Mouse (Mus musculus): Measurements from ENCODE around the gene Prom2. TPM values are rescaled to one million over a fixed set of nuclear protein-coding genes. Genes with fewer than 3 reads are reported as not detected.

Gene Prom2
- polyA plus RNA-seq, 1 experiment from 2014 or later: 0.21 TPM

GRCm38 (mm10) chr2:127519308-127519707 lies 22.0 kb downstream of the Prom2 start:
- Histone ChIP-seq H3K4me1 (ENCODE audit: control insufficient read depth, insufficient read depth, low read length) (peaks cover 3% of the 10 kb centered on the region; the same call in 1 of the 2 replicates), H3K4me2 (ENCODE audit: low read depth, low read length) (no peak overlapping the region), H3K27ac (ENCODE audit: low read length) (no peak overlapping the region), H3K36me3 (ENCODE audit: control insufficient read depth, insufficient read depth) (no peaks in the 10 kb centered on the region), H3K9me3 (replicated peaks; ENCODE audit: control insufficient read depth, low read length) (no peaks in the 10 kb centered on the region), H3K4me3 (ENCODE audit: low read length) (no peak overlapping the region), H3K9ac (ENCODE audit: low read length) (no peak overlapping the region), H3K27me3 (ENCODE audit: control insufficient read depth, insufficient read depth, low read length) (peaks cover 3% of the 10 kb centered on the region; the same call in 1 of the 2 replicates)
- WGBS: 71% methylated on average over 5 of the region's 5 CpGs
- ATAC-seq (replicated peaks; ENCODE audit: extremely low read depth, insufficient read depth, low FRiP score): no peak

- no peak overlapping the region for H3K4me3 ChIP-seq (ENCODE audit: low read length)
- H3K36me3 ChIP-seq (ENCODE audit: control insufficient read depth, insufficient read depth): no peaks in the 10 kb centered on the region
- no peak for ATAC-seq (replicated peaks; ENCODE audit: extremely low read depth, insufficient read depth, low FRiP score)
- no peak overlapping the region for H3K9ac ChIP-seq (ENCODE audit: low read length)
- 57% methylated on average over 3 of the region's 3 CpGs for WGBS
- peaks cover 3% of the 10 kb centered on the region; the same call in 1 of the 2 replicates for H3K4me1 ChIP-seq (ENCODE audit: control insufficient read depth, insufficient read depth, low read length)
- H3K27me3 ChIP-seq (ENCODE audit: control insufficient read depth, insufficient read depth, low read length): peaks cover 3% of the 10 kb centered on the region; the same call in 1 of the 2 replicates
- H3K9me3 ChIP-seq (replicated peaks; ENCODE audit: control insufficient read depth, low read length): no peaks in the 10 kb centered on the region
- no peak overlapping the region for H3K27ac ChIP-seq (ENCODE audit: low read length)
- H3K4me2 ChIP-seq (ENCODE audit: low read depth, low read length): no peak overlapping the region
These were observed 22.4 kb downstream of the Prom2 start for GRCm38 (mm10) chr2:127518831-127519230.

DNA sequence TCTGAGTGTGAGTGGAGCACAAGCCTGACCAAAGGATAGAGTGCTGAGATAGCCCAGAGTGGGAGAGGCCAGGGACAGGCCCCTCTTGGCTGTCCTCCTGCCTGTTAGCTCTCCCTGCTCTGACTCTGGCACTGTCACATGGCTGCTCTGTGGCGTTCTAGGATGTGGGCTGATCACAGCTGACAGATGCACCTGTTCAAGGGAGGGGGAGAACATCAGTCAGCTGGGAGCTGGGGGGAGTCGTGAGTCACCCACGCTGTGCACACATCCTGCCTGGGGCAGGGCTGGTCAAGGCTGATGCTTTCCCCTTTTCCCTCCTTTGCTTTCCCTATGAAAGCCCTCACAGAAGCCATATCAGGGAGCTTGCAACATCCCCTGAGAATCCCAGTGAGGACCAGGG lies 23.0 kb downstream of the Prom2 start:
- H3K4me2 ChIP-seq (ENCODE audit: low read depth, low read length): no peak overlapping the region
- H3K9ac ChIP-seq (ENCODE audit: low read length): no peak overlapping the region
- WGBS: 37% methylated on average over 3 of the region's 3 CpGs
- H3K9me3 ChIP-seq (replicated peaks; ENCODE audit: control insufficient read depth, low read length): no peaks in the 10 kb centered on the region
- peaks cover 3% of the 10 kb centered on the region; the same call in 1 of the 2 replicates for H3K4me1 ChIP-seq (ENCODE audit: control insufficient read depth, insufficient read depth, low read length)
- ATAC-seq (replicated peaks; ENCODE audit: extremely low read depth, insufficient read depth, low FRiP score): peak; percentile 47
- H3K36me3 ChIP-seq (ENCODE audit: control insufficient read depth, insufficient read depth): no peaks in the 10 kb centered on the region
- H3K4me3 ChIP-seq (ENCODE audit: low read length): no peak overlapping the region
- H3K27ac ChIP-seq (ENCODE audit: low read length): no peak overlapping the region
- peaks cover 3% of the 10 kb centered on the region; the same call in 1 of the 2 replicates for H3K27me3 ChIP-seq (ENCODE audit: control insufficient read depth, insufficient read depth, low read length)

DNA sequence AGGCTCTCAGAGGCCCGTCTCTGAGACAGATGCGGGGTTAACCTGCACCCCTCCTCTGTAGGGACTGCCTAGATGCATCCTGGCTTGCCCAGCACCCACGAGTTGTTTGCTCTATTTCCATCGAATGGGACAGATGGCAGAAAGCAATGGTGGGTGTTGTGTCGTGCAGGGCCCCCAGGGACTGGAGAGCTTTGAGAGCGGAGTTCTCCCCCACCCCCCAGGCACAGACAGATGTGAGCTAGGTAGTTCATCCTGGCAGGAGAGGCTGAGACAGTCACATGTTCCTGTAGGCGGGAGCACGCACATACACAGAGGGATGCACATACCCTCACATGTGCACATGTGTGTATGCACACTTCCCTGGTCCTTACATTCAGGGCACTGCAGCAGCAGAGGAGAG lies 24.2 kb downstream of the Prom2 start:
- Histone ChIP-seq H3K27me3 (ENCODE audit: control insufficient read depth, insufficient read depth, low read length) (peaks cover 3% of the 10 kb centered on the region; the same call in 1 of the 2 replicates), H3K36me3 (ENCODE audit: control insufficient read depth, insufficient read depth) (no peaks in the 10 kb centered on the region), H3K4me3 (ENCODE audit: low read length) (no peak overlapping the region), H3K9me3 (replicated peaks; ENCODE audit: control insufficient read depth, low read length) (no peaks in the 10 kb centered on the region), H3K9ac (ENCODE audit: low read length) (no peak overlapping the region), H3K4me1 (ENCODE audit: control insufficient read depth, insufficient read depth, low read length) (peaks cover 3% of the 10 kb centered on the region; the same call in 1 of the 2 replicates), H3K4me2 (ENCODE audit: low read depth, low read length) (no peak overlapping the region), H3K27ac (ENCODE audit: low read length) (no peak overlapping the region)
- WGBS: 77% methylated on average over 8 of the region's 8 CpGs
- no peak for ATAC-seq (replicated peaks; ENCODE audit: extremely low read depth, insufficient read depth, low FRiP score)

GRCm38 (mm10) chr2:127514380-127515124 lies 26.7 kb downstream of the Prom2 start:
- WGBS: 73% methylated on average over 9 of the region's 9 CpGs
- Histone ChIP-seq H3K27ac (ENCODE audit: low read length) (no peak overlapping the region), H3K9ac (ENCODE audit: low read length) (no peak overlapping the region), H3K27me3 (ENCODE audit: control insufficient read depth, insufficient read depth, low read length) (no peaks in the 10 kb centered on the region), H3K36me3 (ENCODE audit: control insufficient read depth, insufficient read depth) (no peaks in the 10 kb centered on the region), H3K4me1 (ENCODE audit: control insufficient read depth, insufficient read depth, low read length) (no peaks in the 10 kb centered on the region), H3K9me3 (replicated peaks; ENCODE audit: control insufficient read depth, low read length) (no peaks in the 10 kb centered on the region), H3K4me3 (ENCODE audit: low read length) (no peak overlapping the region), H3K4me2 (ENCODE audit: low read depth, low read length) (no peak overlapping the region)
- no peak for ATAC-seq (replicated peaks; ENCODE audit: extremely low read depth, insufficient read depth, low FRiP score)

DNA sequence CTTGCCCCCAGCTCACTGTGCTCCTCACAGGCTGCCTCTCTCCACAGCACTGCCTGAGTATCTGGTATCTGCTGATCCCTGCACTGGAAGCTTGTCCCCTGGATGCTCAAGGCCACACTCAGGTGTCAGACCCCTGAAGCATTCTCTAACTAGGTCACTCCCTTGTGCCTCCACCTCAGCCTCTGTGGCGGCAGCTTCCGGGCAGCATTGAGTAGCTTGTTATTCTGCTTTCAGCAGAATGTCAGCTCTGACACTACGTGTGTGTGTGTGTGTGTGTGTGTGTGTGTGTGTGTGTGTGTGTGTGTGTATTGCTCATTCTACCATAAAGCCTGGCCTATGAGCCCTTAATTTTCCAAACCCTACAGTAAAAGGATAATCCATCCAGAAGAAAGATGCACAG lies 28.0 kb downstream of the Prom2 start:
- ATAC-seq (replicated peaks; ENCODE audit: extremely low read depth, insufficient read depth, low FRiP score): no peak
- Histone ChIP-seq H3K9me3 (replicated peaks; ENCODE audit: control insufficient read depth, low read length) (no peaks in the 10 kb centered on the region), H3K27ac (ENCODE audit: low read length) (no peak overlapping the region), H3K4me1 (ENCODE audit: control insufficient read depth, insufficient read depth, low read length) (no peaks in the 10 kb centered on the region), H3K27me3 (ENCODE audit: control insufficient read depth, insufficient read depth, low read length) (no peaks in the 10 kb centered on the region), H3K36me3 (ENCODE audit: control insufficient read depth, insufficient read depth) (no peaks in the 10 kb centered on the region), H3K9ac (ENCODE audit: low read length) (no peak overlapping the region), H3K4me3 (ENCODE audit: low read length) (no peak overlapping the region), H3K4me2 (ENCODE audit: low read depth, low read length) (no peak overlapping the region)
- 51% methylated on average over 3 of the region's 3 CpGs for WGBS

- no peaks in the 10 kb centered on the region for H3K4me1 ChIP-seq (ENCODE audit: control insufficient read depth, insufficient read depth, low read length)
- H3K36me3 ChIP-seq (ENCODE audit: control insufficient read depth, insufficient read depth): no peaks in the 10 kb centered on the region
- no peak overlapping the region for H3K9ac ChIP-seq (ENCODE audit: low read length)
- no peak for ATAC-seq (replicated peaks; ENCODE audit: extremely low read depth, insufficient read depth, low FRiP score)
- H3K4me3 ChIP-seq (ENCODE audit: low read length): no peak overlapping the region
- H3K27ac ChIP-seq (ENCODE audit: low read length): no peak overlapping the region
- 42% methylated on average over 4 of the region's 4 CpGs for whole genome bisulfite sequencing
- H3K4me2 ChIP-seq (ENCODE audit: low read depth, low read length): no peak overlapping the region
- no peaks in the 10 kb centered on the region for H3K9me3 ChIP-seq (replicated peaks; ENCODE audit: control insufficient read depth, low read length)
- H3K27me3 ChIP-seq (ENCODE audit: control insufficient read depth, insufficient read depth, low read length): peaks cover 3% of the 10 kb centered on the region; the same call in 1 of the 2 replicates
These were observed 29.8 kb downstream of the Prom2 start for GRCm38 (mm10) chr2:127511426-127511825.

DNA sequence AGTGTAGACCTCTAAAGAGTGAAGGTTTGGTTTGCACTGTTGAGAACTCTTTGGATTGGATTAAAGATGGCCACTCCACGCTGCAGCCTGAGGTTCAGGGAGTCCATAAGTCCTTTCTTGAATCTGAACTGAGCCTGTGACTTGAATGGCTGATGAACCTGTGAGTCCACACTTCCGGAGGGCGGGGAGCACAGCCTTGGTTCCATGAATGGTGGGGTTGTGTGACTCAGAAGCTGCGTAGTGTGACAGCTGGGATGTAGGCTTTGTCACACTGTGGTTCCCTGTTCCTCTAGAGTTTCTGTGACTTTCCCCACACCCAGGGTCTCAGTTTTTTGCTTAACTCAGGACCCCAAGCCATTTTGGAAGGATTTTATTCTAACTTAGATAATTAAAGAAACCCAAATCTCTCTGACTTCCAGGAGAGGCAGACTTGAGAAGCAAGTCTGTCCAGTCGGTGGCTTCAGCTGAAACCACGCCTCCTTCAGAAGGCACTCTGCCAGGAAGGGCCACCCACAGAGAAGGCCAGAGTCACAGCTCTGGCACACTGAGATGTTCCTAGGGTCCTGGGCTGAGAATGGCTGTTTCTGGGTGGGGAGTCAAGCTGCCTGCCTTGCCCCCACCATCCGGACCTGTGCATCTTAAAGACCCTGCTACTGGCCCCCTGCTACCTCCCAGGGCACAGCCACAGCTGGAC lies 33.2 kb downstream of the Prom2 start:
- Histone ChIP-seq H3K4me3 (ENCODE audit: low read length) (no peak overlapping the region), H3K27ac (ENCODE audit: low read length) (no peak overlapping the region), H3K27me3 (ENCODE audit: control insufficient read depth, insufficient read depth, low read length) (peaks cover 5% of the 10 kb centered on the region; the same call in 1 of the 2 replicates), H3K9me3 (replicated peaks; ENCODE audit: control insufficient read depth, low read length) (no peaks in the 10 kb centered on the region), H3K4me1 (ENCODE audit: control insufficient read depth, insufficient read depth, low read length) (no peaks in the 10 kb centered on the region), H3K4me2 (ENCODE audit: low read depth, low read length) (no peak overlapping the region), H3K9ac (ENCODE audit: low read length) (no peak overlapping the region), H3K36me3 (ENCODE audit: control insufficient read depth, insufficient read depth) (no peaks in the 10 kb centered on the region)
- 58% methylated on average over 7 of the region's 7 CpGs for WGBS
- ATAC-seq (replicated peaks; ENCODE audit: extremely low read depth, insufficient read depth, low FRiP score): no peak
